Mouse (Mus musculus): ENCODE results near the gene Gm10097.

DNA sequence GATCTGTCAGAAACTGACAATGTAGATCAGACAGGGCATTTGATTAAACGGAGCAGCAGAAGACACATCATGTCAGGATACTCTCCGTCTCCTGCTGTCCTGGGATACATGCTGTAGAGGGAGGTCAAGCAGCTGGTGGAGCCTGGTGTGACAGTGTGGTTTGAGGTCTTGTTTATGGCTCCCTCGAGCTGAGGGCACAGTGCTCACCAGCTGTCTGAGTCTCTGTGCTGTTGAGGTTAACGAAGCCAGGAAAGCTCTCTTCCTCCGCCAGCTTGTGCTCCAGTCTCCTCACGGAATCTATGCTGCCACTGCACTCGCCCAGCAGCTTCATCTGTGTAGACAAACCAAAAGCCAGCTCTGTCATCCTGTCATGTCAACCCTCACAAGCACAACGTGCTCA is 27.7 kb upstream of the Gm10097 start:
- no peak for TF ChIP-seq POLR2A (IDR thresholded peaks at IDR 0.05; ENCODE audit: control insufficient read depth, extremely low read depth, insufficient read depth, low read length, poor library complexity)
- no peak for TF ChIP-seq CTCF (IDR thresholded peaks at IDR 0.05; ENCODE audit: borderline replicate concordance, control insufficient read depth, extremely low read depth, insufficient read depth, low read length, poor library complexity)
